Mouse (Mus musculus) spleen, postnatal 10 days (tissue): Measurements from ENCODE around the gene Cdyl.

ENCODE experiments used
- DNase-seq, 2 experiments: peaks; one replicate each; pipeline ENCODE4 v3.0.0; 2021 to 2022; ENCODE audit warnings: low spot score in 2 of 2

Cdyl gene

GRCm38 (mm10) chr13:35800270-35800669 is 140.6 kb downstream of the Cdyl start:
- DNase-seq, result no peak

DNA sequence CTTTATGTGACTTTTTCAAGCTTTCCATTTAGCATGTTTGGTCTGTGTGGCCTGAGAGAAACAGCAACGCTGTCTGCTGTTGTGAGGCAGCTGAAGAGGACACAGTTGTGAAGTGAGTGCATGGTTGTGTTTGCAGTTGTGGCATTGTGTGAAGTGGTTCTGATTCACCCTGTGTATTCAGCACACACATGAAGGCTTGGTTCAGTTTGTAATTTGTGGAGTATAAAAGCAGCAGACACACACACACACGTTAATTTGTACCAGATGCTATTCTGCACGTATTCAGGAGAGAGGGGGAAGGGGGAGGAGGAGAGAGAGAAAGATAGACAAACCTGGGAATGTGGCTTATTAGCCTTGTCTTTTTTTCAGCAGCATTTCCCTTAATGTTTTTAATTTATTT is 146.1 kb downstream of the Cdyl start:
- no peak for DNase-seq

GRCm38 (mm10) chr13:35806165-35806564 is 146.5 kb downstream of the Cdyl start:
- DNase-seq, result no peak

- no peak for DNase-seq
These were observed 147.4 kb downstream of the Cdyl start for GRCm38 (mm10) chr13:35807016-35807415.

GRCm38 (mm10) chr13:35807525-35807924 is 147.9 kb downstream of the Cdyl start:
- DNase-seq, result no peak

DNA sequence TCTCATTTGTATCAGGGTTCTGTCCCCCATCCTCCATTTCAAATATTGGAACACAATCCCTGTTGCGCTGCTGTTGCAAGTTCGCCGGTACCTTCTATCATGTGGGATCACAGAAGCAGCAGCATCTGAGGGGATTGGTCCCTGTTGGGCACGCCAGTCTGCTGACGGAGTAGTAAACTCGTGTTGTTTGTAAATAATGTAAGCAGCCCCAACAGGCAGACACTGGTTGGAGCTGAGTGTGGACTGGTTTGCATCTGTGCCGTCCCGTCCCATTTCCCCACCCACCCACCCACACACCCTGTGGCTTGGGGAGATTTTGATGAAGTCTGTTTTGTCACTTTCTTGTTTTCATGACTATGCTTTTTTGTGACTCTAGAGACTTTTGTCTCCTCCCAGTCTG is 148.3 kb downstream of the Cdyl start:
- no peak for DNase-seq

- no peak for DNase-seq
These were observed 149.9 kb downstream of the Cdyl start for GRCm38 (mm10) chr13:35809252-35810159.

- no peak for DNase-seq
These were observed 150.5 kb downstream of the Cdyl start for GRCm38 (mm10) chr13:35810160-35810537.

DNA sequence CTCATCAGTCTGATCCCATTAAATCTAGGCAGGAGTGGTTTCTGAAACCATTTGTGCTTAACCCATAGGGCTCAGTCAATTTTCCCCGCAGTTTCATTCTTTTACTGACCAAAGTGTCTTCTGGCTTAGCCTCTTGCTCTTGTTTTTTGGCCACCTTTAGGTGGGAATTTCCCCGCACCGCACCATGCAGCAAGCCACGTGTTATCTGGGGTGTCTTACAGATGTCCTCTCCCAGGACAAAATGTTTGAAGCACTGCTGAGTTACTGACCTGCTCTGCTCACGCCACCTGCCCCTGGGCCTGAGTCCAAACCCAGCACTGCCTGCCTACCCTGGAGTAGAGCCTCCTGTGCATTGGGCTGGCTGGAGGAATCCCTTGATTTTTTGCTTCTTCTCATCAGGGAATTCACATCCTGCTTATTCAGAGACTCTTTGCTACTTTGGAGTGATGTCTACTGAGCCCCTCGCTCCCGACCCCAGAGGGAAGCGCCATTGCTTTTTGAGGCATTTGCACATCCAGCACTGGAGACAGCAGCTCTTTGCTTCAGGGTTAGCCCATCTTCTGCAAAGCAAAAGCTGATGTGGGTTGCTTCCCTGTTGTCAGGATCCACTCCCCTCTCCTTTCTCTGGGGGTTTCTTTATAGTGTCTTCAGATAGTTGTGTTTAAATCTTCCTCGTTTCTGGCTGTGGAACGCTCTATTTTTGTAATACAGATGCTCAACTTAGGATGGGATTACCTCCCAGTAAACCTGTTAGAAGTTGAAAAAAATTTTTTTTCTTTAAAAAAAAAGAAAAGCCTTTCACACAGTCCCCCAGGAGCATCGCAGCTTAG is 151.9 kb downstream of the Cdyl start:
- no peak for DNase-seq

DNA sequence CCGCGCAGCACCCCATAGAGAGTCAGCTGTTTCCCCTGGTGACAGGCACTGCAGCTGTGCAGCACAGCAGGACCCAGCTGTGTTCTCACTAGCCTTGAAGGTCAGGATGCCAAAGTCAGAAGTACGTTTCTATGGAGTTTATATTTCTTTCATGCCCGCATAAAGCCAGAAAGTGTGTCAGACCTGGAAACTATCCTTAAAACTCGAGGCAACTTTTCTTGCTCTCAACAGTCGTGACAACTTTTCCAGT is 152.5 kb downstream of the Cdyl start:
- DNase-seq, result peak in 1 of 2 experiments; percentile 38

- no peak for DNase-seq
These were observed 153.9 kb downstream of the Cdyl start for GRCm38 (mm10) chr13:35813348-35814127.

DNA sequence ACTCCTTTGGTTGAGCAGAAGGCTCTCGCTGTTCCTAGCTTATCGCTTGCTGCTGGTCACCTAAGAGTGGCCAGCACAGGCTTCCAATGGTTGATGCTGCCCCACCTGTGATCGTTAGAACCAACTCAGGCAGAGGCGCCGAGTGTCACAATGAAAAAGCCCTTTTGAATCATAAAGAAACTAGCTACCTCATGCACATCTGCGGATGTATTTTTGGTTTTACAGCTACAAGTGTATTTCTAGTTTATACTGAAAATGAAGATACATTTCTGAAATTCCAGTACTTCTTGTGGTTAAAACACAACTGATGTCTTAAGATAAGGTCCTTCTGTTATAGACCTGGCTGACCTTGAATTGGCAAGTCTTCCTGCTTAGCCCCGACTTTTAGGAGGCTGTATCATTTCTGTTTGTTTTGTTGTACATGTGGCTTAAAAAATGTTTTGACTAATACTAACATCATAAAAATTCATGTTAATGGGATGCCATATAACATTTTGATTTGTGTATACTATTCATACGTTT is 155.6 kb downstream of the Cdyl start:
- DNase-seq, result no peak

DNA sequence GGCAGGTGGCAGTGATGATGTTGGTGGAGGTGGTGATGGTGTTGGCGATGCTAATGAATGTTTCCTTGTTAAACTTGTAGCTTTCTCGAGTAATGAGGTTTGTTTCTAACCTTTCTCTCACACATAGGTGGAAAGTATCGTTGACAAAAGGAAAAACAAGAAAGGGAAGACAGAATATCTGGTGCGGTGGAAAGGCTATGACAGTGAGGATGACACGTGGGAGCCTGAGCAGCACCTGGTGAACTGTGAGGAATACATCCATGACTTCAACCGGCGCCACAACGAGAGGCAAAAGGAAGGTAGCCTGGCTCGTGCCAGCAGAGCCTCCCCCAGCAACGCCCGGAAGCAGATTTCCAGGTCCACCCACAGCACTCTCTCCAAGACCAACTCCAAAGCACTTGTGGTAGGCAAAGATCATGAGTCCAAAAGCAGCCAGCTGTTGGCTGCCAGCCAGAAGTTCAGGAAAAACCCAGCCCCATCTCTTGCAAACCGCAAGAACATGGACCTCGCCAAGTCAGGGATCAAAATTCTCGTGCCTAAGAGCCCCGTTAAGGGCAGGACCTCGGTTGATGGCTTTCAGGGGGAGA is 156.2 kb downstream of the Cdyl start:
- DNase-seq, result no peak

- no peak for DNase-seq
These were observed 158.0 kb downstream of the Cdyl start for GRCm38 (mm10) chr13:35817626-35818025.

DNA sequence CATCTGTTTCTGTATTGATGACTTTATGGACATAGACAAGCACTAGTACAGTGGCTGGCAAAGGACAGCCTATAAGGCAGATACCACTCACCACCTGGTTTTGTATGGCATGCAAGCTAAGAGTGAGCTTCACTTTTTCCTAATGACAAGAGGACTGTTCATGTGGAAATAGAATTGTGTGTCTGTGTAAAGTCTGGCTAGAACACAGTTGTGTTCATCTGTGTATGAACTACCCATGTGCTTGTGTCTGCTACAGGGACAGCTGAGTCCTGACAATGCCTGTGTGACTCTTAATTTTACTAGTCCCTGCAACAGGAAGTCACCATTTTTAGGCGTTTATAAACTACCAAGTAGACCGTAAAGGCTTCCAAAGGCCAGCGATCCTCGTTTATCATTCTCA is 158.4 kb downstream of the Cdyl start:
- no peak for DNase-seq

GRCm38 (mm10) chr13:35821821-35822454 is 162.3 kb downstream of the Cdyl start:
- no peak for DNase-seq

DNA sequence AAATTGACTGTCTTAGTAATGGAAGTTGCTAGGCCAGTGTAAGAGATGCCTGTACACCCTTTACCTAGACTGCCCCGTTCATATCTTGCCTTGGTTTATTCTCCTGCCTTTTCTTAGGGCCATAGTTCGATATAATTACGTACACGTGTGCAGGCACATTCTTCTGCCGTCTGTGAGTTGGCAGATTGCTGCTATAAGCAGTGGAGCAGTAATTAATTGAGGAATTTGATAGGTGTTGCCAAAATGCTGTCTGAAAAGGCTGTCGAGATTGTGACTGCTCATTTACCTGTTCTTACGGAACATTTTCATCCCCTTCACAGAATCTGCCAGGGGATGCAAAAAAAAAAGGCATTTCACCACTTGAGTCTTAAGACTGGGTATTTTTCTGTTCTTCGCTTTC is 163.2 kb downstream of the Cdyl start:
- no peak for DNase-seq

- DNase-seq, result no peak
These were observed 166.0 kb downstream of the Cdyl start for GRCm38 (mm10) chr13:35825639-35826038.

DNA sequence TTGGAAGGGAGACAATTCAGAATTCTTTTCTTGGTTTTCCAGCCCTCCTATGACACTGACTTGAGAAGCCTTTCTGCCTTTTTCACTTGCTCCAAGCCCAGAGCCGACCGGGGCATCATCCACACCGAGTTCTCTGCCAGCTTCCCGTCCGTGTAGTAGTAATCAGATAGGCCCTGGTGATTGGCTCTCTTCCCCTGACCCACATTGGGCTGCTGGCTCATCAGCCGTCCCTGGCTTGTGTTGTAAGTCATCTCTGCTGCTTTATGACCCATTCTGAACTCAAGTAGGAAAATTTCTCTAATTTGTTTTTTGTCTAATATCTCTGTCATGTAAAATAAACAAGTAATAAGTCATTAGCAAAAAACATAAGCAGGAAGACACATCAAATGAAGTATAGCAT is 173.0 kb downstream of the Cdyl start:
- DNase-seq, result no peak

- no peak for DNase-seq
These were observed 174.3 kb downstream of the Cdyl start for GRCm38 (mm10) chr13:35833941-35834340.

DNA sequence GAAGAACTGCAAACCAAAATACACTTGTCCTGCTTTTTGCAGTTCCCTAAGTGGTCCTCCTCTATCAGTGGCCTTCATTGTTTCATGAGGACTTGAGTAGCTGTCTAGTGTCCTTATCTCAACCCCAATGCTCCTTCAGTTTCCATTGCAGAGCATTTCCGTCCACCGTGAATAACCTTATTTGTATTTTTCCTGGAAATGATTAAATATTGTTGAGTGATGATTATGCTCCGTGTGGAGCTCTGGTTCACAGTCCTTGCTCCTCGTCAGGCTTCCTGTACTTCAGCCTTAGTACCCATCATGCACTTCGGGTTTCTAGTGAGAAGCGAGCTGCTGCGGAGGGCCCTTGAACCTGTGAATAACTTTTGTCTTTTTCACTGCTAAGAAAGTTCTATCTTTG is 176.0 kb downstream of the Cdyl start:
- no peak for DNase-seq
